Mouse (Mus musculus) ovary, adult 18-20 months (tissue): Measurements from ENCODE around the gene Tdpoz5.
"Not testable (repeated sequence)": the region's sequence is repeated elsewhere in the genome, so short reads cannot be mapped to it uniquely, and the experiment has no call there.

Source experiments
- DNase-seq: peaks from one replicate; pipeline ENCODE4 v3.0.0; 2022; ENCODE audit warnings: low spot score, mixed read lengths

Tdpoz5 gene

DNA sequence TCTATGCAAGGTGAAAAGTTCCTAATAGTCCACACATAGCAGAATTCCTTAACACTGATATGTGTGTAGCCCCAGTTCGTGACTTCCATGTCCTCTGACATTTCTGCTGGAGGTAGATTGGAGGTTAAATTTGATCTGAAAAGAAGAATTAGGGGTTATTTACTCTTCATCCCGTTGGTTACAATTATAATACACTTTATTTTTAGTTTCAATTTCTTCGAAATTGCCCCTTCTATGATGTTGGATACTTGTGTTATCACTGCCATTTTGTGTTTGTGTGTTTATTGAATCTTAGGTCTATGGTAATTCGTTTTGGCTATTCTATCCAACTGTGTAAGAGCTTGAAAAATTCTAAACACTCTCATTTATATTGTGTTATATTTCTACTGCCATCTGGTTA is at the start of gene Tdpoz5:
Gene Tdpoz5 (minus strand): TSS at position 101 of the 400 bp plus-strand sequence.
- not testable (repeated sequence) for DNase-seq

DNA sequence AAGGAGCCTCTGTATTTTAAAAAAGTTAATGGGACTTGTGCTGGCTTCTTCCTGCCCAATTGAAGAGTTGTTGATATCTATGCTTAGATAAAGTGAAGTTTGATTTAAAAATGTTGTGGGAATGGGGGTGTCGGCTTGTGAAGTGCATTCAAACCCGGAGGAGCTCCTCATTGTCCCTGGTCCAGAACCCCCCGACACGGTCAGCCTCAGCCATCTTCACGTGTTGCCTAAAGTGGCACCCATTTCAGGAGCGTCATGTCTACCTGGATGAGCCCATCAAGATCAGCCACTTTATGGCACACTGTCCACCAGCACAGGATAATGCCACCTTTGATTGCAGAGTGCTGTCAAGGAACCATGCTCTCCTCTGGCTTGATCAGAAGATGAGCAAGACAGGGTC is 7.8 kb upstream of the Tdpoz5 start:
- DNase-seq, result not testable (repeated sequence)

DNA sequence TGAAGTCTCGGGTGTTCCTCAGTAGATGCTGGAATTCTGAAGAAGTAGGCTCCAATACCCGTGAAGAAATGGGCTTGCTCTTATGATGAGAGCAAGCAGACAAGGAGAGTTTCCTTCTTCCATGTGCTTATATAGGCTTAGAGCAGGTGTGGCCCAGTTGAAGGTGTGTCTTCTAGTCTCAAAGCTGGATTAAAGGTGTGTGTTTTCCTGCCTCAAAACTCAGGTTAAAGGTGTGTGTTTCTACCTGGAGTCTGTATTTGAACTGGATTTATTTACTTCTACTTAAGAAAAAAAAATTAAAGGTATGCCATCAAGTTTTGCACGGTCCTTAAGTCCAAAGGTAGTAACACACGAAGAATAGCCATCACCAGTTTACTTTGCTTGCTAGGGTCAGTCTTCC is 17.7 kb downstream of the Tdpoz5 start, which contains the start of gene Gm9117:
Gene Gm9117 (minus strand): TSS at position 101 of the 400 bp plus-strand sequence.
- DNase-seq, result not testable (repeated sequence)

DNA sequence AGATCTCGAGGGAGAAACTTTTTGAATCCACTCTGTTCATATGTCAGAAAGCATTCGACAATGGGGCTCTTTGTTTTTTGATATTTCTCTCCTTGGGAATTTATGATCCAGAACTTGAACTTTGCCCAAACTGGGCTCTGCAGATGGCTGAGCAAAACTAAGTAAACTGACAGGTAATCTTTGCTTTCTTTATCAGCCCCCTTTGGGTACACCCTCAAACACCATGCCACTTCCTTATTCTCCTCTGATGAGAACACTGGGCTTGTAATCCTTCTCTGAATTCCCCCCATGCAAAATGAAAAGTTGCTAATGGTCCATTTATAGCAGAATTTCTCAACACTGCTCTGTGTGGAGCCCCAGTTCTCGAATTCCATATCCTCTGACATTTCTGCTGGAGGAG is 22.7 kb downstream of the Tdpoz5 start:
- not testable (repeated sequence) for DNase-seq
